Mouse (Mus musculus) embryonic facial prominence, embryonic 14.5 days (tissue): ENCODE measurements around the gene Tmprss9. TPM values are rescaled to one million over a fixed set of nuclear protein-coding genes. Genes with fewer than 3 reads are reported as not detected.
A peak's percentile ranks its signal among the peaks of the same experiment; 100 is the strongest.

Experiments
- ATAC-seq: fragments of 200-750 bp; cut with Nextera tagmentation; 2 replicates; pipeline ENCODE4 v1.8.0; 2017; ENCODE audit warnings: low read depth, moderate number of reproducible peaks, moderate TSS enrichment
- DNase-seq: peaks from one replicate; pipeline ENCODE4 v3.0.0-alpha.2; 2015; ENCODE audit warnings: low spot score
- H3K27ac ChIP-seq: fragments of 300-500 bp; sonication (generic); replicated peaks from 2 replicates; pipeline ENCODE4 v1.5.1; 2014; ENCODE audit warnings: low read depth, mild to moderate bottlenecking, low read length, moderate library complexity
- H3K27me3 ChIP-seq: fragments of 300-500 bp; sonication (generic); replicated peaks from 2 replicates; pipeline ENCODE4 v1.6.1; 2014; ENCODE audit warnings: low read length; ENCODE audit not compliant: control insufficient read depth, insufficient read depth
- H3K36me3 ChIP-seq: fragments of 300-500 bp; sonication (generic); 2 replicates; pipeline ENCODE4 v1.6.1; 2014; ENCODE audit warnings: low read length, mixed read lengths; ENCODE audit not compliant: control insufficient read depth, insufficient read depth
- H3K4me1 ChIP-seq: fragments of 300-500 bp; sonication (generic); 2 replicates; pipeline ENCODE4 v1.6.1; 2014; ENCODE audit warnings: antibody characterized with exemption, low read length; ENCODE audit not compliant: control insufficient read depth, insufficient read depth
- H3K4me2 ChIP-seq: fragments of 300-500 bp; sonication (generic); 2 replicates; pipeline ENCODE4 v1.6.1; 2014; ENCODE audit warnings: low read depth, mild to moderate bottlenecking, low read length, moderate library complexity, mixed read lengths
- H3K4me3 ChIP-seq: fragments of 300-500 bp; sonication (generic); 2 replicates; pipeline ENCODE4 v1.5.1; 2014; ENCODE audit warnings: low read depth, mild to moderate bottlenecking, low read length
- H3K9ac ChIP-seq: fragments of 300-500 bp; sonication (generic); 2 replicates; pipeline ENCODE4 v1.6.1; 2014; ENCODE audit warnings: low read depth, mild to moderate bottlenecking, low read length, moderate library complexity, mixed read lengths
- H3K9me3 ChIP-seq: fragments of 300-500 bp; sonication (generic); 2 replicates; pipeline ENCODE4 v1.6.1; 2016; ENCODE audit warnings: low read length; ENCODE audit not compliant: control insufficient read depth
- WGBS: fragments of 180-500 bp; shearing (Covaris S2); extraction: QIAGEN DNeasy Blood & Tissue Kit; methylation state at CpG from one replicate; pipeline ENCODE4 v1.1.7; 2014; 5-methylcytosine and 5-hydroxymethylcytosine counted together
- microRNA counts: library from miRNA; unstranded; fragments of <30 nt; microRNA quantifications from one replicate; lab custom pipeline; 2017
- microRNA-seq: library from miRNA; unstranded; fragments of <30 nt; microRNA quantifications from one replicate; pipeline ENCODE4, GENCODE M21; 2016; ENCODE audit warnings: borderline number of aligned reads
- polyA plus RNA-seq: library from polyadenylated mRNA; unstranded; fragments of >200 nt; fragmentation: Nextera tagmentation; extraction: Ambion mirVana; gene quantifications from 2 replicates; pipeline ENCODE4 v1.2.1, GENCODE M21; 2014

Gene Tmprss9
- polyA plus RNA-seq, 1 experiment from 2014 or later = 0.06 TPM

DNA sequence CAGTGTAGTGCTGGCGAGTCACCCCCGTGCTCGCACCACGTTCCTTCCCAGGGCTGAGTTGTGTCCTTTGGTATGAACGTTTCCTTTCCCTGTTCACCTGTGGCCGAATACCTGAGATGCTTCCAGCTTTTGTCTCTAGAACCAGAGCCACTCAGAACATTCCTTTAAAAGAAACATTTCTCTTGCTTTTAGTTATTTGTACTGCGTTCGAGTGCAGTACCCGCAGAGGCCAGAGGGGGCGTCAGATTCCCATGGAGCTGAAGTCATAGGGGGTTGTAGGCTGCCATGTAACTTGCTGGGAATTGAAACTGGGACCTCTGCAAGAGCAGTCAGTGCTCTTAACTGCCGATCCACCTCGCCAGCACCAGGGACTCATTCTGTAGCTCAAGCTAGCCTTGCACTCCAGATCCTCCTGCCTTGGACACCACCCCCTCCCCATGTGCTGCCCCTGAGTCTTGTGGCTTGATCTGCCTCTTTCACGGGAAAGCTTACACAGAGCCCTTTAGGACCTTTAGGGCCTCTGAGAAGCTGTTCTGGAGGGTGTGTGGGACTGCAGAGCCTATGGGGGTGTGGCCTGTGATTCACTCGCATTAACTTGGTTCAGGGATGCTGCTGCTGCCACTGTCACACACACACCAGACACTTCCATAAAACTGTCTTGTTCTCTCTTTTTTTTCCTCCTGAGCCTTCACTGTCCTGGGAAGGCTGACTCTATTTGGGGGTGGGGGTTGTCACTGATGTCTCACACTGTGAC is 75.2 kb downstream of the Tmprss9 start:
- ATAC-seq (no peak), DNase-seq (no peak)
- Histone ChIP-seq H3K9me3 (no peaks in the 10 kb centered on the region), H3K4me1 (peaks cover 6% of the 10 kb centered on the region; the same call in 1 of the 2 replicates), H3K9ac (no peak overlapping the region), H3K4me2 (no peak overlapping the region), H3K36me3 (no peaks in the 10 kb centered on the region), H3K4me3 (no peak overlapping the region), H3K27me3 (no peaks in the 10 kb centered on the region), H3K27ac (no peak overlapping the region)
- 62% methylated on average over 14 of the region's 14 CpGs for WGBS

DNA sequence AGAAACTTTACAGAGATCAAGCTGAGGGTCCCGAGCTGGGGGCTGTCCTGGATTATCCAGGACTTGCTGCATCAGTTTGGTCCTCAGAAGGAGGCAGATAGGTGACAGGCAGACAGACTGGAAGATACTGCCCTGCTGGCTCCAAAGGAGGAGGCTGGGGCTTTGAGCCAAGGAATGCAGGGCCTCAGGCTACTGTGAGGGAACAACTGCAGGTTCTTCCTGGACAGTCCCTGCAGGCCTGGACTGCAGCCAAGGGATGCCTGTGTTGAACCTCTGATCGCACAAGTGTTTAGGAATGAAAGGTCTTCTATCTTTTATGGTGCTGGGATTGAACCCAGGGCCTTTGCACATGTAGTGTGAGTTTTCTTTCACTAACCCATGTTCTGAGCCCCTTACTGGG is 76.2 kb downstream of the Tmprss9 start:
- no peaks in the 10 kb centered on the region for H3K36me3 ChIP-seq
- H3K4me3 ChIP-seq = no peak overlapping the region
- H3K4me2 ChIP-seq = no peak overlapping the region
- DNase-seq (peak; percentile 86), ATAC-seq (peak; percentile 55; the same call in 1 of the 2 replicates)
- peaks cover 6% of the 10 kb centered on the region; the same call in 1 of the 2 replicates for H3K4me1 ChIP-seq
- H3K9me3 ChIP-seq = no peaks in the 10 kb centered on the region
- no peaks in the 10 kb centered on the region for H3K27me3 ChIP-seq
- no peak overlapping the region for H3K9ac ChIP-seq
- 30% methylated on average over 2 of the region's 2 CpGs for WGBS
- 0 out of 2 replicates have a peak overlapping the region, but pooled peaks have one; percentile 23 for H3K27ac ChIP-seq

DNA sequence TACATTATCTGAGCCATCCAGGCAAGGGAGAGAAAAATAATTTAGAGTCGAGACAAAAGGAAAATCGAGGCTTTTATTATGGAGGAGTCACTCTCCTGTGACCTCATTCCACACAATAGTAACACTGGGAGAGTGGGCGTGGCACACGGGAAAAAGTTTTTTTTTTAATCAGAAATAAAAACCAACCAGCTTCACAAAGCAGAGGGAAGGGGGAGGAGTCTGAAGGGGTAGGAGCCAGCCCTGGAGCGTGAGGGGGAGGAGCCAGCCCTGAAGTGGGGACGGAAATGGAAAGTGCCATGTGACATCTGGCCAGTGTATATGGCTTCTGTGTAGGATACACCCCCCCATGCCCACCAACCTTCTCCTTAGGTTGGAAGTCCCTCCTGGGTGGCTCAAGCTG is 76.9 kb downstream of the Tmprss9 start:
- H3K9me3 ChIP-seq = no peaks in the 10 kb centered on the region
- H3K36me3 ChIP-seq = no peaks in the 10 kb centered on the region
- DNase-seq (peak; percentile 68), ATAC-seq (no peak)
- 35% methylated on average over 6 of the region's 6 CpGs for WGBS
- no peak overlapping the region for H3K9ac ChIP-seq
- H3K27me3 ChIP-seq = no peaks in the 10 kb centered on the region
- no peak overlapping the region for H3K4me2 ChIP-seq
- 0 out of 2 replicates have a peak overlapping the region, but pooled peaks have one; percentile 6 for H3K27ac ChIP-seq
- H3K4me1 ChIP-seq = peaks cover 6% of the 10 kb centered on the region; the same call in 1 of the 2 replicates
- no peak overlapping the region for H3K4me3 ChIP-seq

DNA sequence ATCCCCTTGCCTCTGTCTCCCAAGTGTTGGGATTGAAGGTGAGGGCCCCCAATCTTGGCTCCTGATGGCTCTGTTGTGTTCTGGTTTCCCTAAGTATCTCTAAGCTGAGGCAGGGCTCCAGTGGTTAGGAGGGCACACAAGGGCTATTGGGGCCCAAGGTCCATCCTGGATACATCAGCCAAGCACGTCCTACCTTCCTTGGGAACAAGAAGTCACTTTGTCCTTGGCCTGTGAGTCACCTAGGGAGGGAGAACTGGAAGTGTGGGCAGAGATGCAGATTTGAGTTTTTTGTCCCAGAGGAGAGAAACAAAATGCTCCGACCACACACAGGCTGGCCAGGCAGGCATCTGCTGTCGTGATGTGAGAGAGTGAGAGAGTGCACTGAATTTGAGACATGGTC is 77.4 kb downstream of the Tmprss9 start:
- Histone ChIP-seq H3K4me3 (no peak overlapping the region), H3K27ac (no peak overlapping the region), H3K9ac (no peak overlapping the region), H3K27me3 (no peaks in the 10 kb centered on the region), H3K4me1 (peaks cover 6% of the 10 kb centered on the region; the same call in 1 of the 2 replicates), H3K4me2 (no peak overlapping the region), H3K9me3 (no peaks in the 10 kb centered on the region), H3K36me3 (no peaks in the 10 kb centered on the region)
- DNase-seq (no peak), ATAC-seq (no peak)
- 46% methylated on average over 3 of the region's 3 CpGs for WGBS

MicroRNAs within 50 kb of the gene (microRNA counts, 519-probe panel; counts per million panel counts)
- 19.3 counts per million for microRNA mmu-miR-1982 (lab: Ali Mortazavi, UCI)

Small RNAs within 50 kb of the gene (microRNA-seq; reads per million reads assigned to microRNA genes)
- 3.8 reads per million, percentile 18 among the genes with 10 or more reads in this experiment for gene Mir1982

Other genes with a start within 250 kb of the Tmprss9 start
- 104 and 125 TPM in 2 replicates for gene Csnk1g2, start 249.0 kb upstream of the Tmprss9 start, polyA plus RNA-seq
- 71.6 and 81.2 TPM in 2 replicates for gene Btbd2, start 214.8 kb upstream of the Tmprss9 start, polyA plus RNA-seq
- 84.6 and 86.7 TPM in 2 replicates for gene Mknk2, start 193.7 kb upstream of the Tmprss9 start, polyA plus RNA-seq
- gene Mob3a, start 169.9 kb upstream of the Tmprss9 start, polyA plus RNA-seq = 31.2 and 37.0 TPM in 2 replicates
- gene Izumo4, start 169.7 kb upstream of the Tmprss9 start, polyA plus RNA-seq = 10.3 and 14.4 TPM in 2 replicates
- gene Ap3d1, start 129.6 kb upstream of the Tmprss9 start, polyA plus RNA-seq = 67.6 and 75.8 TPM in 2 replicates
- 20.7 and 21.5 TPM in 2 replicates for gene Dot1l, start 116.6 kb upstream of the Tmprss9 start, polyA plus RNA-seq
- gene Sf3a2, start 73.7 kb upstream of the Tmprss9 start, polyA plus RNA-seq = 69.6 TPM in 2 replicates
- gene Plekhj1, start 73.2 kb upstream of the Tmprss9 start, polyA plus RNA-seq = 102 and 111 TPM in 2 replicates
- 0.13 TPM in 1 of 2 replicates, not detected in the other for gene Amh, start 66.6 kb upstream of the Tmprss9 start, polyA plus RNA-seq
- gene Jsrp1, start 58.4 kb upstream of the Tmprss9 start, polyA plus RNA-seq = 13.0 and 20.3 TPM in 2 replicates
- 1,606 and 1,697 TPM in 2 replicates for gene Oaz1, start 45.2 kb upstream of the Tmprss9 start, polyA plus RNA-seq
- gene Lingo3, start 27.8 kb upstream of the Tmprss9 start, polyA plus RNA-seq = 1.2 and 1.3 TPM in 2 replicates
- 303 and 331 TPM in 2 replicates for gene Lsm7, start 16.6 kb upstream of the Tmprss9 start, polyA plus RNA-seq
- 37.6 and 40.8 TPM in 2 replicates for gene Sppl2b, start 16.6 kb upstream of the Tmprss9 start, polyA plus RNA-seq
- 325 and 348 TPM in 2 replicates for gene Timm13, start 29.1 kb downstream of the Tmprss9 start, polyA plus RNA-seq
- gene Lmnb2, start 46.4 kb downstream of the Tmprss9 start, polyA plus RNA-seq = 21.6 and 22.9 TPM in 2 replicates
- gene Gadd45b, start 58.2 kb downstream of the Tmprss9 start, polyA plus RNA-seq = 35.5 and 39.9 TPM in 2 replicates
- 5.9 and 8.7 TPM in 2 replicates for gene Gng7, start 143.1 kb downstream of the Tmprss9 start, polyA plus RNA-seq
- gene Diras1, start 153.8 kb downstream of the Tmprss9 start, polyA plus RNA-seq = 0.95 and 1.1 TPM in 2 replicates
- 11.9 and 15.4 TPM in 2 replicates for gene Slc39a3, start 165.6 kb downstream of the Tmprss9 start, polyA plus RNA-seq
- gene Sgta, start 188.3 kb downstream of the Tmprss9 start, polyA plus RNA-seq = 163 and 179 TPM in 2 replicates
- gene Thop1, start 198.2 kb downstream of the Tmprss9 start, polyA plus RNA-seq = 61.7 and 62.9 TPM in 2 replicates
- 0.60 and 0.68 TPM in 2 replicates for gene Creb3l3, start 227.0 kb downstream of the Tmprss9 start, polyA plus RNA-seq
- 166 and 178 TPM in 2 replicates for gene Map2k2, start 234.1 kb downstream of the Tmprss9 start, polyA plus RNA-seq